Mouse (Mus musculus): ENCODE results near the gene Glis3. TPM values are rescaled to one million over a fixed set of nuclear protein-coding genes. Genes with fewer than 3 reads are reported as not detected.

Glis3 gene
- polyA plus RNA-seq, 1 experiment from 2014 or later: 0.32 TPM

DNA sequence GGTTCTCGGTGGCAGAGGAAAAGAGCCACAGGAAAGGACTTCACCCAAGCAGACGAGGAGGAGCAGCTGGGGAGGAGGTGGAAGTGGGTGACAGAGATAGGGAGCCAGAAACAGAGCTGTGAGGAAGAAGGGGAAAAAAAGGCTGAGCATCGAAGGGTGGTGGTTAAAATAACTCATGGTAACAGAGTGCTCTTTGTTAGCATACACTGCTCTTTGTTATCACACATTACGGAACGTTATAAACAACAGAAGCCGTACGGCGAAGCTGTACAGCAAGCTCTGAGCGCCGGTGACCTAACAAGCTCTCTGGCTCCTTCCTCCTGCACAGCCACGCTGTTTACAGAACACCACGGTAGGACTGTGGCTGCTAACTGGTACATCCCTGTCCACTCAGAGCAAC lies 176.9 kb downstream of the Glis3 start:
- no peak for ATAC-seq
- Histone ChIP-seq H3K27ac (ENCODE audit: low read length) (no peak overlapping the region), H3K9me3 (ENCODE audit: control insufficient read depth, low read length) (no peaks in the 10 kb centered on the region), H3K4me2 (ENCODE audit: low read length) (no peak overlapping the region), H3K36me3 (ENCODE audit: control insufficient read depth, insufficient read depth) (no peaks in the 10 kb centered on the region), H3K4me3 (replicated peaks; ENCODE audit: low read length) (no peak overlapping the region), H3K27me3 (replicated peaks; ENCODE audit: control insufficient read depth, insufficient read depth, low read length) (no peaks in the 10 kb centered on the region), H3K4me1 (replicated peaks; ENCODE audit: control insufficient read depth, insufficient read depth, low read length) (no peaks in the 10 kb centered on the region), H3K9ac (replicated peaks; ENCODE audit: low read depth, low read length) (no peak overlapping the region)
- 78% methylated on average over 12 of the region's 12 CpGs for whole genome bisulfite sequencing

DNA sequence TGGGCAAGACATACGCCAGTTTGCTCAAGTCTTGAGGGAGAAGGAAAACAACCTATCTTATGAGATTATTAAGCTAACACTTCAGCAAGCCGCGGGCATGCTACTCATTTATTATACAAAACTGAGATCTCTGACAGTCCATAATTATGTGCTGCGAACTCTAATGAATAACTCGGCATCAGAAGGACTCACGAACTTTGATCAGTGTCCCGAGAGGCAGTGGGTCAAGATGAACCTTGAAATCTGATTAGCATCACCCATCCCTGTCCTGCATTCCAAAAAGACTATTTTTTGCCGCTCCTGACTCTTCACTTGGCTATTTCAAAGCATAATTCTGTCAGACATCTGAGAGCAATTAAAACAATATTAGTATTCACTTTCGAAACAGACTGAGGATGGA lies 178.9 kb downstream of the Glis3 start:
- Histone ChIP-seq H3K4me2 (ENCODE audit: low read length) (no peak overlapping the region), H3K27ac (ENCODE audit: low read length) (no peak overlapping the region), H3K36me3 (ENCODE audit: control insufficient read depth, insufficient read depth) (no peaks in the 10 kb centered on the region), H3K4me1 (replicated peaks; ENCODE audit: control insufficient read depth, insufficient read depth, low read length) (no peaks in the 10 kb centered on the region), H3K4me3 (replicated peaks; ENCODE audit: low read length) (no peak overlapping the region), H3K9ac (replicated peaks; ENCODE audit: low read depth, low read length) (no peak overlapping the region), H3K9me3 (ENCODE audit: control insufficient read depth, low read length) (no peaks in the 10 kb centered on the region), H3K27me3 (replicated peaks; ENCODE audit: control insufficient read depth, insufficient read depth, low read length) (no peaks in the 10 kb centered on the region)
- no peak for ATAC-seq
- 64% methylated on average over 9 of the region's 9 CpGs for WGBS

DNA sequence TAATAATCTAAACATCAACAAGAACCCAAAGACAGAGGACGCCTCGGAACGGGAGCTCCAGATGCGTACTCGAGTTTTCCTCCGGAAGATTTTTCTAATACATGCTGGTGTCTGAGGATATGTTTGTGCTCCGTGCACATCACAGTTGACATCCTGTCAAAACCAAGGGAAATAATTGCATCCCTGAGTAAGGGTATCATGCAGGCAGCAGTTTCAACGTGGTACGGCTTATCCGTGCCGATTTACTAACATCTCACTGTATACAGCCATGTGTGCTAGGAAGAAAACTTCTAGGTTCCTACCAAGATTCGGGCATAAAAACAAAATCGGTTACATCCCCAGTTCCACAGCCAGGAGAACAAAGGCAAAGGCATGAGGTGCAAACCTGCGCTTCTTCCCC lies 179.4 kb downstream of the Glis3 start:
- Histone ChIP-seq H3K27ac (ENCODE audit: low read length) (no peak overlapping the region), H3K9ac (replicated peaks; ENCODE audit: low read depth, low read length) (no peak overlapping the region), H3K4me3 (replicated peaks; ENCODE audit: low read length) (no peak overlapping the region), H3K36me3 (ENCODE audit: control insufficient read depth, insufficient read depth) (no peaks in the 10 kb centered on the region), H3K4me2 (ENCODE audit: low read length) (no peak overlapping the region), H3K4me1 (replicated peaks; ENCODE audit: control insufficient read depth, insufficient read depth, low read length) (no peaks in the 10 kb centered on the region), H3K27me3 (replicated peaks; ENCODE audit: control insufficient read depth, insufficient read depth, low read length) (no peaks in the 10 kb centered on the region), H3K9me3 (ENCODE audit: control insufficient read depth, low read length) (no peaks in the 10 kb centered on the region)
- 0 out of 2 replicates have a peak, but pooled peaks have one; percentile 36 for ATAC-seq
- 76% methylated on average over 14 of the region's 14 CpGs for WGBS

GRCm38 (mm10) chr19:28499786-28500185 lies 180.1 kb downstream of the Glis3 start:
- no peak overlapping the region for H3K27ac ChIP-seq (ENCODE audit: low read length)
- no peaks in the 10 kb centered on the region for H3K27me3 ChIP-seq (replicated peaks; ENCODE audit: control insufficient read depth, insufficient read depth, low read length)
- H3K4me3 ChIP-seq (replicated peaks; ENCODE audit: low read length): no peak overlapping the region
- H3K9me3 ChIP-seq (ENCODE audit: control insufficient read depth, low read length): no peaks in the 10 kb centered on the region
- no peak for ATAC-seq
- no peaks in the 10 kb centered on the region for H3K4me1 ChIP-seq (replicated peaks; ENCODE audit: control insufficient read depth, insufficient read depth, low read length)
- H3K9ac ChIP-seq (replicated peaks; ENCODE audit: low read depth, low read length): no peak overlapping the region
- H3K36me3 ChIP-seq (ENCODE audit: control insufficient read depth, insufficient read depth): no peaks in the 10 kb centered on the region
- 91% methylated on average over 5 of the region's 5 CpGs for WGBS
- no peak overlapping the region for H3K4me2 ChIP-seq (ENCODE audit: low read length)

DNA sequence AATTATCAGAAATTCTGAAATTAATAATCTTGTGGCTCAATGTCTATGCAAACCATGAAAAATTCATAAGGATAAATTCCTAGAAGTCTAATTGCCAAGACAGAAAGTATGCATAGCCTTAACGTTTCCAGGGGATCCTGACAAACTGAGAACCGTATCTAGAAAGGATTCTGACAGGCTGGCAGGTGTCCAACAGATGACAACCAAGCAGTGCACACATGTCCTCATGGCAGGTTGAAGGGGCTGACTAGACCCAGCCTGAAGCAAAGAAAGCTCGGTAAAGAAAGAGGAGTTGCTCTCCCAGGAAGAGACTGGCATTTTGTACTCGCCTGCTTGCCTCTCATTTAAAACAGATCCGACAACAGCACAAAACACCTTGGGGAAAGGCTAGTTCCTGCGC lies 184.0 kb downstream of the Glis3 start:
- no peak overlapping the region for H3K27ac ChIP-seq (ENCODE audit: low read length)
- H3K27me3 ChIP-seq (replicated peaks; ENCODE audit: control insufficient read depth, insufficient read depth, low read length): no peaks in the 10 kb centered on the region
- no peak overlapping the region for H3K4me2 ChIP-seq (ENCODE audit: low read length)
- WGBS: 38% methylated on average over 6 of the region's 6 CpGs
- no peak overlapping the region for H3K9ac ChIP-seq (replicated peaks; ENCODE audit: low read depth, low read length)
- H3K9me3 ChIP-seq (ENCODE audit: control insufficient read depth, low read length): no peaks in the 10 kb centered on the region
- peaks cover 6% of the 10 kb centered on the region; the same call in 1 of the 2 replicates for H3K4me1 ChIP-seq (replicated peaks; ENCODE audit: control insufficient read depth, insufficient read depth, low read length)
- H3K4me3 ChIP-seq (replicated peaks; ENCODE audit: low read length): no peak overlapping the region
- no peak for ATAC-seq
- H3K36me3 ChIP-seq (ENCODE audit: control insufficient read depth, insufficient read depth): no peaks in the 10 kb centered on the region

DNA sequence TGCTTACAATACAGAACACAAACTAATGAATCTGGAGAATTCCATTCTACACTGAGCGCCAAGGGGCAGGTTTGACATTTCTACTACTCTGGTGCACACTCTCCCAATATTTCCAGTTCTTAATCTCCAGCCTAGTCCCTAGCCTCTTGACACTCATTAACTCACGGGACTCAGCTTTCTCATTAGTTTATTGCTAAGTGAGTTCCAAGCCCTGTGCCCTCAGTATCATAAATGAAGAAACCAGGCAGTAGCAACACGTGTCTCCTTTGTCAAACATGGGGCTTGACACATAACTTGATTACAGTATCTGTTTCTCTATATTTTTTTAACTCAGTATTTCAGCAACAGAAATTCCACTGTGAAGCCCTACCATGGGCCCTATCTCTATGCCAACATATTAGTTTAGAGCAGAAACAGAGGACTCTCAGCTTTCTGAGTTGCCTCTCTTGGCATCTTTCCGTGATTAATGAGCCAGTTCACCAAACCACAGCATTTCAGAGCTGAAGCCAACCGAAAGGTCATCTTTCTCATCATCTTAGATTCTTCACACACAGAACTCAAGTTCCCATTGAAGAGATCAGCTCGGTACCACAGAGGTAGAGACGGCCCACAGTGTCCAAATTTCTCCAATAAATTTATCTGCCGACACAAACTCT lies 186.1 kb downstream of the Glis3 start:
- H3K4me3 ChIP-seq (replicated peaks; ENCODE audit: low read length): no peak overlapping the region
- H3K4me1 ChIP-seq (replicated peaks; ENCODE audit: control insufficient read depth, insufficient read depth, low read length): peaks cover 6% of the 10 kb centered on the region; the same call in 1 of the 2 replicates
- no peak overlapping the region for H3K4me2 ChIP-seq (ENCODE audit: low read length)
- no peak overlapping the region for H3K27ac ChIP-seq (ENCODE audit: low read length)
- no peaks in the 10 kb centered on the region for H3K9me3 ChIP-seq (ENCODE audit: control insufficient read depth, low read length)
- WGBS: 88% methylated on average over 8 of the region's 8 CpGs
- H3K27me3 ChIP-seq (replicated peaks; ENCODE audit: control insufficient read depth, insufficient read depth, low read length): no peaks in the 10 kb centered on the region
- no peak overlapping the region for H3K9ac ChIP-seq (replicated peaks; ENCODE audit: low read depth, low read length)
- H3K36me3 ChIP-seq (ENCODE audit: control insufficient read depth, insufficient read depth): no peaks in the 10 kb centered on the region
- no peak for ATAC-seq

- 29% methylated on average over 6 of the region's 6 CpGs for WGBS
- Histone ChIP-seq H3K27me3 (replicated peaks; ENCODE audit: control insufficient read depth, insufficient read depth, low read length) (no peaks in the 10 kb centered on the region), H3K9me3 (ENCODE audit: control insufficient read depth, low read length) (no peaks in the 10 kb centered on the region), H3K27ac (ENCODE audit: low read length) (no peak overlapping the region), H3K4me3 (replicated peaks; ENCODE audit: low read length) (no peak overlapping the region), H3K4me1 (replicated peaks; ENCODE audit: control insufficient read depth, insufficient read depth, low read length) (no peaks in the 10 kb centered on the region; the same call in none of the 2 replicates), H3K36me3 (ENCODE audit: control insufficient read depth, insufficient read depth) (no peaks in the 10 kb centered on the region), H3K4me2 (ENCODE audit: low read length) (no peak overlapping the region), H3K9ac (replicated peaks; ENCODE audit: low read depth, low read length) (no peak overlapping the region)
- ATAC-seq: no peak
Observed at GRCm38 (mm10) chr19:28478055-28478454, 201.8 kb downstream of the Glis3 start.

DNA sequence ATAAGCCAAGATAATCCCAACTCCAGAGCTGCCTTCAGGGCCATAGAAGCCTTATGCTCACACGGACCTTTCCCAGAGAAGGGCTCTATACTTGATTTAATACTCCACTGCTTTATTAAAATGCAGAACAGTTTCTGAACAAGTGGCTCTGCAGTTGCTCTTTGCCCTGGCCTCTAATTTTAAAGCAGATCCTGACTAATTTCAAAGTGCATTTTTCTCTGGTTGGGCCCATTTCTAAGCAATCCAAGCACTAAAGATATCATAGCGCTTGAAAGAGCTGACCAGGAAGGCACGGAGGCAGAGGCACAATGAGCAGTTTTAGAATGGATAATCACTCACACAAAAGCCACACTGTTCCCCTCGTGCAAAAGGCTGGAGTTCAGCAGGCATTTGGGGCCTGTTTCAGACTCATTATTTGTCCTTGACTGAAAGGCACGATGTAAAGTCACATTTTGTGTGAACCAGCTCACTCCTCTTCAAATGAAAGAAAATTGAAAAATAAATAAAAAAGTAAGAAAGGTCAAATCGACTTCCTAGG lies 202.5 kb downstream of the Glis3 start:
- no peak overlapping the region for H3K27ac ChIP-seq (ENCODE audit: low read length)
- H3K4me3 ChIP-seq (replicated peaks; ENCODE audit: low read length): no peak overlapping the region

DNA sequence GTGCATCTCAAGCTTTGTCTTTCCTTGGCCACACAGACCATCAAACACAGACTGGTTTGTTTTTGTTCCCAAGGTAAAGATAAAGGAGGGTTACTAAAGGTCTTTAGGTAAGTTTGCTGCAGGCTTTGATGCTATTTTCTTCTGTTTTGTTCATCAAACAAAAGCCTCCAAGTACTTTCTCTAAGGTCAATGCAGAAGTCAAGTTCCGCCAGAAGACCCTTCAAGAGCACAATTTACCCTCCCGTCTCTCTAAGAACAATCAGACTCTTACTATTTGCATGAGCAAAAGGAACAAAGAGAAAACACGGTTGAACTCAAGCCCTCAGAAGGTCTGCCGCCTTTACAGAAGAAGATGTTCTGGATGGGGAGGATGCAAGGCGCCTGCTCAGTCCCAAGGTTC lies 206.3 kb downstream of the Glis3 start:
- Histone ChIP-seq H3K27me3 (replicated peaks; ENCODE audit: control insufficient read depth, insufficient read depth, low read length) (no peaks in the 10 kb centered on the region), H3K4me3 (replicated peaks; ENCODE audit: low read length) (no peak overlapping the region), H3K4me1 (replicated peaks; ENCODE audit: control insufficient read depth, insufficient read depth, low read length) (no peaks in the 10 kb centered on the region; the same call in none of the 2 replicates), H3K36me3 (ENCODE audit: control insufficient read depth, insufficient read depth) (no peaks in the 10 kb centered on the region), H3K9ac (replicated peaks; ENCODE audit: low read depth, low read length) (no peak overlapping the region), H3K27ac (ENCODE audit: low read length) (no peak overlapping the region), H3K9me3 (ENCODE audit: control insufficient read depth, low read length) (no peaks in the 10 kb centered on the region), H3K4me2 (ENCODE audit: low read length) (no peak overlapping the region)
- 71% methylated on average over 5 of the region's 5 CpGs for WGBS
- ATAC-seq: no peak

More for the DNA sequence above, 202.5 kb downstream of the Glis3 start:
- Histone ChIP-seq H3K36me3 (ENCODE audit: control insufficient read depth, insufficient read depth) (no peaks in the 10 kb centered on the region), H3K4me1 (replicated peaks; ENCODE audit: control insufficient read depth, insufficient read depth, low read length) (no peaks in the 10 kb centered on the region; the same call in none of the 2 replicates), H3K27me3 (replicated peaks; ENCODE audit: control insufficient read depth, insufficient read depth, low read length) (no peaks in the 10 kb centered on the region), H3K9me3 (ENCODE audit: control insufficient read depth, low read length) (no peaks in the 10 kb centered on the region), H3K9ac (replicated peaks; ENCODE audit: low read depth, low read length) (no peak overlapping the region), H3K4me2 (ENCODE audit: low read length) (no peak overlapping the region)
- no peak for ATAC-seq
- 5% methylated on average over 6 of the region's 6 CpGs for WGBS

Measured in forebrain, embryonic 16.5 days (tissue).